Mouse (Mus musculus) stomach, embryonic 16.5 days (tissue): Measurements from ENCODE around the gene Crybg2. TPM values are rescaled to one million over a fixed set of nuclear protein-coding genes. Genes with fewer than 3 reads are reported as not detected.

Experiments
- ATAC-seq: fragments of 200-750 bp; cut with Nextera tagmentation; 2 replicates; pipeline ENCODE4 v1.8.0; 2017; ENCODE audit warnings: moderate number of reproducible peaks, moderate TSS enrichment; ENCODE audit not compliant: insufficient read depth, low FRiP score
- H3K27ac ChIP-seq: fragments of 300-500 bp; sonication (generic); 2 replicates; pipeline ENCODE4 v1.5.1; 2014; ENCODE audit warnings: low read length
- H3K27me3 ChIP-seq: fragments of 300-500 bp; sonication (generic); 2 replicates; pipeline ENCODE4 v1.6.1; 2014; ENCODE audit warnings: low read length, control low read depth, mixed read lengths; ENCODE audit not compliant: control insufficient read depth, insufficient read depth
- H3K36me3 ChIP-seq: fragments of 300-500 bp; sonication (generic); 2 replicates; pipeline ENCODE4 v1.6.1; 2014; ENCODE audit warnings: low read length; ENCODE audit not compliant: control insufficient read depth, insufficient read depth
- H3K4me1 ChIP-seq: fragments of 300-500 bp; sonication (generic); 2 replicates; pipeline ENCODE4 v1.6.1; 2014; ENCODE audit warnings: low read length, control low read depth, mixed read lengths; ENCODE audit not compliant: control insufficient read depth, insufficient read depth
- H3K4me2 ChIP-seq: fragments of 300-500 bp; sonication (generic); 2 replicates; pipeline ENCODE4 v1.6.1; 2014; ENCODE audit warnings: low read depth, low read length, mixed read lengths
- H3K4me3 ChIP-seq: fragments of 300-500 bp; sonication (generic); replicated peaks from 2 replicates; pipeline ENCODE4 v1.5.1; 2014; ENCODE audit warnings: mild to moderate bottlenecking, low read length
- H3K9ac ChIP-seq: fragments of 300-500 bp; sonication (generic); 2 replicates; pipeline ENCODE4 v1.6.1; 2014; ENCODE audit warnings: low read length
- H3K9me3 ChIP-seq: fragments of 300-500 bp; sonication (generic); replicated peaks from 2 replicates; pipeline ENCODE4 v1.6.1; 2016; ENCODE audit warnings: low read length, control low read depth; ENCODE audit not compliant: control insufficient read depth
- WGBS: fragments of 180-500 bp; shearing (Covaris S2); extraction: QIAGEN DNeasy Blood & Tissue Kit; methylation state at CpG from one replicate; pipeline ENCODE4 v1.1.7; 2014; 5-methylcytosine and 5-hydroxymethylcytosine counted together
- polyA plus RNA-seq: library from polyadenylated mRNA; unstranded; fragments of >200 nt; fragmentation: Nextera tagmentation; extraction: Ambion mirVana; gene quantifications from 2 replicates; pipeline ENCODE4 v1.2.1, GENCODE M21; 2015

Crybg2 gene
- polyA plus RNA-seq, 1 experiment from 2014 or later, result 19.3 TPM

- no peak overlapping the region for H3K27ac ChIP-seq
- no peak overlapping the region for H3K4me2 ChIP-seq
- ATAC-seq, result no peak
- H3K9me3 ChIP-seq, result no peaks in the 10 kb centered on the region
- WGBS, result 75% methylated on average over 4 of the region's 4 CpGs
- H3K9ac ChIP-seq, result no peak overlapping the region
- no peak overlapping the region for H3K4me3 ChIP-seq
- H3K36me3 ChIP-seq, result no peaks in the 10 kb centered on the region
- peaks cover 4% of the 10 kb centered on the region; the same call in 1 of the 2 replicates for H3K4me1 ChIP-seq
- H3K27me3 ChIP-seq, result no peaks in the 10 kb centered on the region
Observed at GRCm38 (mm10) chr4:134100245-134100644, 39.6 kb downstream of the Crybg2 start.

- H3K27ac ChIP-seq, result no peak within 1 kb of the TSS
- H3K9me3 ChIP-seq, result no peaks in the 10 kb centered on the region
- H3K4me3 ChIP-seq, result peak within 1 kb of the TSS; percentile 73
- no peaks in the 10 kb centered on the region for H3K36me3 ChIP-seq
- peak within 1 kb of the TSS; percentile 72 for H3K9ac ChIP-seq
- WGBS, result 17% methylated on average over 34 of the region's 34 CpGs
- H3K4me1 ChIP-seq, result peaks cover 4% of the 10 kb centered on the region; the same call in 1 of the 2 replicates
- ATAC-seq, result peak; percentile 93
- H3K27me3 ChIP-seq, result no peaks in the 10 kb centered on the region
- H3K4me2 ChIP-seq, result peak within 1 kb of the TSS; percentile 58
Observed at GRCm38 (mm10) chr4:134101979-134102741, 41.5 kb downstream of the Crybg2 start, which contains the start of gene Ubxn11. Ubxn11 (plus strand) TSS chr4:134102570.

GRCm38 (mm10) chr4:134102742-134103119 lies 42.1 kb downstream of the Crybg2 start:
- 5% methylated on average over 21 of the region's 21 CpGs for WGBS
- peak overlapping the region; percentile 73 for H3K4me3 ChIP-seq
- H3K36me3 ChIP-seq, result no peaks in the 10 kb centered on the region
- no peaks in the 10 kb centered on the region for H3K9me3 ChIP-seq
- H3K4me2 ChIP-seq, result peak overlapping the region; percentile 58
- peaks cover 4% of the 10 kb centered on the region; the same call in 1 of the 2 replicates for H3K4me1 ChIP-seq
- H3K27ac ChIP-seq, result no peak overlapping the region
- no peaks in the 10 kb centered on the region for H3K27me3 ChIP-seq
- H3K9ac ChIP-seq, result peak overlapping the region; percentile 72
- no peak; the same call in 1 of the 2 replicates for ATAC-seq

- H3K27me3 ChIP-seq, result no peaks in the 10 kb centered on the region
- WGBS, result 71% methylated on average over 7 of the region's 7 CpGs
Observed at GRCm38 (mm10) chr4:134106105-134106504, 45.5 kb downstream of the Crybg2 start.

GRCm38 (mm10) chr4:134107730-134108129 lies 47.1 kb downstream of the Crybg2 start:
- WGBS, result 85% methylated on average over 7 of the region's 7 CpGs

More at GRCm38 (mm10) chr4:134106105-134106504, 45.5 kb downstream of the Crybg2 start:
- Histone ChIP-seq H3K9me3 (no peaks in the 10 kb centered on the region), H3K4me1 (peaks cover 4% of the 10 kb centered on the region; the same call in 1 of the 2 replicates), H3K9ac (no peak overlapping the region), H3K36me3 (no peaks in the 10 kb centered on the region), H3K4me2 (no peak overlapping the region), H3K4me3 (no peak overlapping the region), H3K27ac (no peak overlapping the region)
- no peak for ATAC-seq

DNA sequence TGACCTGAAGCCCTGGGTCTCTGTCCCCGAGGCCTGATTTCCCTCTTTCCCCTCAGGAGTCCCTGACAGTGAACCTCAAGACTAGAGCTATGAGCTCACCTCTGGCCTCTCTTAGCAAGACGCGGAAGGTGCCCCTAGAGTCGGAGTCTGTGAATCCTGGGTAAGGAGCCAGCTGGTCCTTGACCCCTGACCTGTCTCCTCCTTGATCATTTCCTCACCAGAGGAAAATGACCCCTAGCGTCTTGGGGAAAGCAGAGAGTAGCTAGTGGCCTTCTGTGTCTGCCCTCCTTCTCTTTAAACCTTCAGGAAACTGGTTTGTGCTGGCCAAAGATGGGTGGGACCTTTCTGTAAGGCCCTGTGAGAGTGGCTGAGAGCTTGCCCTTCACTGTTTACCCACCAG lies 47.6 kb downstream of the Crybg2 start:
- no peaks in the 10 kb centered on the region for H3K36me3 ChIP-seq
- H3K4me2 ChIP-seq, result no peak overlapping the region
- H3K9me3 ChIP-seq, result no peaks in the 10 kb centered on the region
- H3K27me3 ChIP-seq, result no peaks in the 10 kb centered on the region
- no peak overlapping the region for H3K9ac ChIP-seq
- peaks cover 1% of the 10 kb centered on the region for H3K4me1 ChIP-seq
- no peak overlapping the region for H3K27ac ChIP-seq
- ATAC-seq, result no peak
- 33% methylated on average over 5 of the region's 5 CpGs for WGBS
- no peak overlapping the region for H3K4me3 ChIP-seq

More at GRCm38 (mm10) chr4:134107730-134108129, 47.1 kb downstream of the Crybg2 start:
- Histone ChIP-seq H3K36me3 (no peaks in the 10 kb centered on the region), H3K27me3 (no peaks in the 10 kb centered on the region), H3K27ac (no peak overlapping the region), H3K4me1 (peaks cover 4% of the 10 kb centered on the region; the same call in 1 of the 2 replicates), H3K4me2 (no peak overlapping the region), H3K4me3 (no peak overlapping the region), H3K9me3 (no peaks in the 10 kb centered on the region), H3K9ac (no peak overlapping the region; the same call in 1 of the 2 replicates)
- ATAC-seq, result no peak

DNA sequence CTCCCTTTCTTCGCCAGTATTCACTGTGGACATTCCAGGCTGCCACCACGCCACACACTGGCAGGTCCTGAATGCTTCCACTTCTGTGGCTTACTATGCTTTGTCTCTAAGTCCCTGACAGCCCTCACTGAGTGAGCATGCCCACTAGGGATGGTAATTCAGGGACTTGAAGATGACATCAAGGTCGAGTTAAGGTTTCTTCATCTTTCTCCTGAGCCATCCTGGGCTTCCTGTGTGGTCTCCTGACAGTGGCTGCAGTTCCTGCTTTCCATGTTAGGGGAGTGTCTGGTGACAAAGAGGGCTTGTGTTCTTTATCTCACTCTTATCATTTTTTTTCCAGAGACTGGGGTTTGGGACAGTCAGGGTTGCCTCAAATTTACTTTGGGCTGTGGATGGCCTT lies 50.0 kb downstream of the Crybg2 start:
- no peak overlapping the region for H3K4me3 ChIP-seq
- 37% methylated on average over 3 of the region's 3 CpGs for WGBS
- no peak overlapping the region for H3K9ac ChIP-seq
- no peaks in the 10 kb centered on the region for H3K36me3 ChIP-seq
- no peak overlapping the region for H3K4me2 ChIP-seq
- H3K4me1 ChIP-seq, result peaks cover 15% of the 10 kb centered on the region
- no peak for ATAC-seq
- no peak overlapping the region for H3K27ac ChIP-seq
- no peaks in the 10 kb centered on the region for H3K9me3 ChIP-seq
- no peaks in the 10 kb centered on the region for H3K27me3 ChIP-seq

DNA sequence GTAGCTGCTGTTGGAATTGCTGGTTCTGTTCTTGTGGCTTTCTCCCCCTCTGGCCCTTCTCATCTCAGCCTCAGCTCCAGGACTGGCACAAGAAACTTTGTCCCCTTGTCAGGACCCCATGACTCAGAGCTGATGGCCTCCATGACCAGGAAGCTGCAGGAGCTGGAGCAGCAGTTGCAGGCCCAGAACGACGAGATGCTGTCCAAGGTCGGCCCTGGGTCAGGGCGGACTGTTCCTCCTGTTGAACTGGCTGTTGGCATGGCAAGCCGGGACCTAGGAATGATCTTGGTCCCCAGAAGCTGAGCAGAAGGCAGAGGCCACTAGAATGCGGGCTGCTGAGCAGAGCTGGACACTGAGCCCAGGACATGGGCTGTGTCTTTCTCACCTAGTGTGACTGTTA lies 51.8 kb downstream of the Crybg2 start:
- WGBS, result 56% methylated on average over 6 of the region's 6 CpGs
- Histone ChIP-seq H3K9ac (0 out of 2 replicates have a peak overlapping the region, but pooled peaks have one; percentile 24), H3K9me3 (no peaks in the 10 kb centered on the region), H3K4me3 (no peak overlapping the region), H3K4me1 (peaks cover 15% of the 10 kb centered on the region), H3K27ac (no peak overlapping the region), H3K27me3 (no peaks in the 10 kb centered on the region), H3K4me2 (no peak overlapping the region), H3K36me3 (no peaks in the 10 kb centered on the region)
- ATAC-seq, result no peak

DNA sequence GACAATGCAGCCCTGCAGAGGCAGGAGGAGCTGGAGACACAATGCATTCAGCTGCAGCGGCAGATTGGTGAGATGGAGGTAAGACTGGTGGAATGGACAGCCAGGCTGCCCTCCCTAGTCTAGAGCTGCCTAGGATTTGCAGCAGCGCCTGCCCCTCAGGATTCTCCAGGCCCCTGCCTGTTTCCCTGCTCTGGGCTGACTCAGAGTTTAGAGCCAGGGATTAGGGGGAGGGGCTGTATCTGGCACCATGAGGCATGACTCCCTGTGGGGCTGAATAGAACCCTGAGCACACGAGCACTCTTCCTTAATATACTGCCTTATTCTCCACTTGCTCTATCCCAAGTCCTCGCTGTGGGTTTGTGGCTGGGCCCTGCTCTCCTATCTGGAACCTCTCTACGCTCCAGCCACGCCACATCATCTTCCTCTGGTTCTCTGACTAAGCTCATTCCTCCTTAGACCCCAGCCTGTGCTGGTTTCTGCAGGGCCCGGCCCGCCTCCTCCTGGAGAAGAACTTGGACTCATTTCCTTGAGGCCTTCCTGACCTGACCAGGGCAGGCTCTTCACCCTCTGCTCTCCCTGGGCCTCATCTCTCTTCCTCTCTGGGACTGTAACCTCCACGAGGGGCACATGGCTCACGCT lies 52.9 kb downstream of the Crybg2 start:
- Histone ChIP-seq H3K27ac (no peak overlapping the region), H3K36me3 (no peaks in the 10 kb centered on the region), H3K4me1 (peaks cover 15% of the 10 kb centered on the region), H3K4me3 (no peak overlapping the region), H3K9me3 (no peaks in the 10 kb centered on the region), H3K4me2 (no peak overlapping the region), H3K27me3 (no peaks in the 10 kb centered on the region), H3K9ac (no peak overlapping the region)
- WGBS, result 54% methylated on average over 10 of the region's 10 CpGs
- no peak for ATAC-seq
